Mouse (Mus musculus) central nervous system, embryonic 11.5 days (tissue): ENCODE data around the gene Zmym6. TPM values are rescaled to one million over a fixed set of nuclear protein-coding genes. Genes with fewer than 3 reads are reported as not detected.

Experiments used
- polyA plus RNA-seq: library from polyadenylated mRNA; depleted of rRNA; stranded (reverse); fragments of >200 nt; gene quantifications from 2 replicates; pipeline ENCODE4 v1.2.3, GENCODE M21; 2012; rRNA removed

Zmym6 gene
- polyA plus RNA-seq = 26.3 and 35.2 TPM in 2 replicates

DNA sequence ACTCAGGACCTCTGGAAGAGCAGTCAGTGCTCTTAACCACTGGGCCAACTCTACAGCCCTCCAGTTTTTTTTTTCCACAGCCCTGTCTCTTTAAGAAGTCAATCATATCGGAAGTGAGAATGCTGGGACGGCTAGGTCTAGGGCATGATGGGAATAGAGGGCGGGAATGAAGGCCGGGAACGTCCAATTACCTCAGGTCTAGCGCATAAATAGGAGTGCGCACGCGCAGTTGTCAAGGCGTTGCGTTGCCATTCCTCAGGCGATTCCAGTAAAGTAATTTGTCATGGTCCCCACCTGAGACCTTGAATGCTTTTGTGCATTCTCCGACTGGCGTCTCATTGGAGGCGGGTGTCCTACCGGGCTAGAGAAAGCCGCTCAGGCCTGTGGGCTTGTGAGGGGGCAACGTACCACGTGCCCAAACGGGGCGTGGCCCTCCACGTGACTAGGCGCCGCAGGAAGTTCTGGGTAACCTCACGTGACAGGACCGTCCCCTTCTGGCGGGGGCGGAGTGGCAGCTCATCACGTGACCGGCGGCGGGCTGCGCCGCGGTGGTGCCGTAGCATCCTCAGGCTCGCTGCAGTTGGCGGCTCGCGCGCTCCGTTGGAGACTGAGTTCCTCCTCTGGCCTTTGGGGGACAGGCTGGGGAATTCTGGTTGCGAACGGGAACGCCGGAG, at the start of gene Zmym6:
TSS of gene Zmym6 (plus strand) at position 509 of the 674 bp plus-strand sequence.

GRCm38 (mm10) chr4:127060585-127061290, 16.4 kb upstream of the Zmym6 start, which contains the start of gene Zmym1:
Zmym1 (minus strand) TSS chr4:127061152.

GRCm38 (mm10) chr4:127123391-127123790, 46.2 kb downstream of the Zmym6 start, which contains the start of gene Tmem35b:
Tmem35b (plus strand) TSS chr4:127123691.

GRCm38 (mm10) chr4:127168914-127169345, 91.7 kb downstream of the Zmym6 start, which contains the start of gene Dlgap3:
Dlgap3 (plus strand) TSS chr4:127169204.

Other genes with a start within 250 kb of the Zmym6 start
- 37.9 and 41.0 TPM in 2 replicates for gene Zmym4, start 109.2 kb upstream of the Zmym6 start, polyA plus RNA-seq
- 504 and 860 TPM in 2 replicates for gene Sfpq, start 56.1 kb upstream of the Zmym6 start, polyA plus RNA-seq
- 11.0 and 18.4 TPM in 2 replicates for gene Zmym1, start 16.2 kb upstream of the Zmym6 start, polyA plus RNA-seq
- gene Tmem35b, start 46.3 kb downstream of the Zmym6 start, polyA plus RNA-seq = 8.6 and 15.0 TPM in 2 replicates
- gene Dlgap3, start 91.8 kb downstream of the Zmym6 start, polyA plus RNA-seq = 4.6 and 6.1 TPM in 2 replicates
- 34.3 and 40.8 TPM in 2 replicates for gene Smim12, start 166.4 kb downstream of the Zmym6 start, polyA plus RNA-seq
- gene Gja4, start 236.7 kb downstream of the Zmym6 start, polyA plus RNA-seq = 13.9 and 17.1 TPM in 2 replicates